ENCODE assay signal across 24 mouse cellular contexts in genomic region chr11:55170501-55170900, GRCm38 (mm10). TPM values are rescaled to one million over a fixed set of nuclear protein-coding genes. Genes with fewer than 3 reads are reported as not detected.
"Had no signal": no experiment of that assay in that cellular context is flagged by ENCODE, and none has a peak within 500 bp of the region (broad histone marks: within the 10 kb centered on the region; RNA-seq: fewer than 3 reads in every experiment).

No protein-coding gene starts in this region.

- DNase-seq: lung, adult 18-20 months; lung, embryonic 14.5 days; lung, postnatal 10 days; lung, postnatal 4 days; midbrain, embryonic 14.5 days; retina, postnatal 1 day; right cerebral cortex, adult 18-20 months; right cerebral cortex, postnatal 25 days; right cerebral cortex, postnatal 4 days; spleen, adult 18-20 months; thymus, adult 18-20 months; thymus, postnatal 25 days; thymus, postnatal 4 days had no signal

- H3K4me1 ChIP-seq: midbrain, embryonic 10.5 days; midbrain, embryonic 12.5 days; neural tube, embryonic 13.5 days; neural tube, embryonic 15.5 days had no signal

- H3K27ac ChIP-seq: midbrain, embryonic 10.5 days; midbrain, embryonic 12.5 days; neural tube, embryonic 13.5 days; neural tube, embryonic 15.5 days had no signal

- H3K4me3 ChIP-seq: midbrain, embryonic 10.5 days; midbrain, embryonic 12.5 days; myocyte; neural tube, embryonic 13.5 days; neural tube, embryonic 15.5 days had no signal

RNA-seq across cellular contexts. Expression of gene Slc36a2, which starts 14.4 kb away (rescaled TPM):
- total RNA-seq: megakaryocyte-erythroid progenitor cell, adult 5-6 weeks had no signal
- polyA plus RNA-seq: midbrain, embryonic 12.5 days; myocyte had no signal

RNA-seq across cellular contexts. Expression of gene Slc36a3, which starts 19.0 kb away (rescaled TPM):
- total RNA-seq: megakaryocyte-erythroid progenitor cell, adult 5-6 weeks had no signal
- polyA plus RNA-seq: lung, embryonic 14.5 days; lung, embryonic 16.5 days; midbrain, embryonic 10.5 days; midbrain, embryonic 12.5 days; midbrain, embryonic 14.5 days; midbrain, embryonic 16.5 days; myocyte; neural tube, embryonic 11.5 days; neural tube, embryonic 13.5 days; neural tube, embryonic 15.5 days; stomach, embryonic 14.5 days; stomach, embryonic 16.5 days had no signal
